Mouse (Mus musculus) stomach, postnatal 0 days (tissue): ENCODE measurements around the gene Akt1.

ENCODE experiments used
- CTCF ChIP-seq: IDR thresholded peaks from 2 replicates; pipeline ENCODE4 v1.5.1; 2016; ENCODE audit warnings: antibody characterized with exemption, low read depth, mild to moderate bottlenecking, moderate library complexity
- EP300 ChIP-seq: optimal IDR thresholded peaks from 2 replicates; pipeline ENCODE3; 2016; ENCODE audit warnings: antibody characterized with exemption

DNA sequence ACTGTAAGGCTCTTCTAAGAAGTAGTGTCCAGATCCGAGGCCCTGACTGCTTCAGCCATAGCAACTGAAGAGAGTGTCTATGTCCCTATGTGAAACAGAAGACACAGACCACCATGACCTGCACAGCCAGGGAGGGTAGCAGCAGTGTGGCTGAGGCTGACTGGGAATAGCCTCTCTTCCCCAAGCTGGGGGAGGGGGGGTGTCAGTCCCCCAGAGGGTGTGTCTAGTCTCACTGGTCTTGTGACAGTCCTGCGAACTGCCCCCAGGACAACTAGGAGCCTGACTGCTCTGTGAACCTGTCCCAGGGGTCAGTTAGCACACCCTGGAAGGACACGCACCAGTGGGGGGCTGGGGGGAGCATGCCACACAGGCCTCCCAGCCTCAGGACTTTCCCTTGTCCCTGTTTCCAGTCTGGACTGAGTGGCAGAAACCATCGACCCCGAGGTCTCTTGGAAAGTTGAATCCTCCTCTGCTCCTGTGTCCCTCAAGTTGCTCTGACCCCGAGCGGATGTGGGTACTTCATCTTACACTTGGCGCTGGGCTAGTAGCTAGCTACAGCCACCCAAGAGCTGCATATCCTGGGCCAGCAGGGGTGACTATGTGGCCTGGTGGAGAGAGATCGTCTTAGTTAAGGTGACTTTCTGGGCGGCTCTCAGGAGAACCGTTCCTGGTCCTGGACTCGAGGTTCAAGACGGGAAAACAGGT is 55.6 kb downstream of the Akt1 start:
- TF ChIP-seq CTCF: no peak
- TF ChIP-seq EP300: no peak
